Mouse (Mus musculus) CH12.LX (cell line): ENCODE measurements at regions not wholly inside any gene's neighbourhood (a gene's known extent, or its start where the extent isn't known, plus 50 kb on each side); places are given as distances from the start of the nearest gene placed in this dataset.

Experiments used
- DNase-seq: peaks from one replicate; pipeline ENCODE4 v3.0.0-alpha.2; 2013; ENCODE audit errors: extremely low read depth
- H3K27ac ChIP-seq: 2 replicates; pipeline ENCODE4 v1.5.1; 2012; ENCODE audit warnings: low read depth, mild to moderate bottlenecking, control low read depth, moderate library complexity; ENCODE audit not compliant: insufficient read depth
- H3K27me3 ChIP-seq: replicated peaks from 2 replicates; pipeline ENCODE3; 2012; ENCODE audit warnings: inconsistent platforms
- H3K36me3 ChIP-seq, 2 experiments: replicated peaks in 1 of 2; 2 replicates each; pipeline versions ENCODE3 to v1.6.1; 2012; ENCODE audit warnings: inconsistent platforms in 1 of 2, low read length in 1 of 2, mild to moderate bottlenecking in 1 of 2, mixed read lengths in 1 of 2, moderate library complexity in 1 of 2; ENCODE audit not compliant: control insufficient read depth in 1 of 2, insufficient read depth in 1 of 2
- H3K4me1 ChIP-seq, 2 experiments: 2 replicates each; pipeline ENCODE4 v1.6.1; 2012; ENCODE audit warnings: inconsistent platforms in 1 of 2, moderate library complexity in 1 of 2; ENCODE audit not compliant: insufficient read depth in 2 of 2, control insufficient read depth in 1 of 2
- H3K4me2 ChIP-seq: 2 replicates; pipeline ENCODE4 v1.6.1; 2012; ENCODE audit warnings: low read depth, mild to moderate bottlenecking, control low read depth; ENCODE audit not compliant: poor library complexity, insufficient read depth, severe bottlenecking
- H3K4me3 ChIP-seq, 3 experiments: fragments of 150-350 bp in 1 of 3; sonication (generic) in 1 of 3; replicated peaks in 1 of 3; 2 replicates each; pipeline versions ENCODE3 to v1.5.1; 2011 to 2012; ENCODE audit warnings: low read depth in 2 of 3, low read length in 2 of 3, mild to moderate bottlenecking in 2 of 3, moderate library complexity in 2 of 3, control low read depth in 1 of 3, improper control_type of control experiment in 1 of 3, inconsistent platforms in 1 of 3, mixed read lengths in 1 of 3; ENCODE audit not compliant: poor library complexity in 1 of 3
- H3K79me2 ChIP-seq: replicated peaks from 2 replicates; pipeline ENCODE4 v1.6.1; 2012; ENCODE audit warnings: mild to moderate bottlenecking, moderate library complexity; ENCODE audit not compliant: control insufficient read depth, poor library complexity, insufficient read depth, severe bottlenecking; ENCODE audit errors: extremely low read depth
- H3K9ac ChIP-seq: 2 replicates; pipeline ENCODE4 v1.6.1; 2012; ENCODE audit warnings: low read depth, mild to moderate bottlenecking, control low read depth, moderate library complexity; ENCODE audit not compliant: insufficient read depth
- H3K9me3 ChIP-seq: replicated peaks from 2 replicates; pipeline ENCODE3; 2012; ENCODE audit warnings: low read length, inconsistent platforms, mixed read lengths
- CTCF ChIP-seq, 2 experiments: IDR thresholded peaks in 1 of 2; conservative IDR thresholded peaks in 1 of 2; 2 replicates each; pipeline ENCODE4 v1.5.1; 2011 to 2012; ENCODE audit warnings: low read depth in 2 of 2, low read length in 2 of 2, improper control_type of control experiment in 1 of 2, inconsistent platforms in 1 of 2, mild to moderate bottlenecking in 1 of 2, moderate library complexity in 1 of 2
- IRF4 ChIP-seq: IDR thresholded peaks from 2 replicates; pipeline ENCODE4 v1.6.1; 2014; ENCODE audit warnings: low read depth, mild to moderate bottlenecking, inconsistent platforms, low read length, improper control_type of control experiment
- JUND ChIP-seq: conservative IDR thresholded peaks from 2 replicates; pipeline ENCODE4 v1.6.1; 2011; ENCODE audit warnings: low read depth, low read length, improper control_type of control experiment
- MAFK ChIP-seq: IDR thresholded peaks from 2 replicates; pipeline ENCODE4 v1.6.1; 2011; ENCODE audit warnings: low read length, improper control_type of control experiment; ENCODE audit not compliant: insufficient replicate concordance
- MAX ChIP-seq: IDR thresholded peaks from 2 replicates; pipeline ENCODE4 v1.6.1; 2011; ENCODE audit warnings: low read length, improper control_type of control experiment
- MEF2A ChIP-seq: IDR thresholded peaks from 2 replicates; pipeline ENCODE4 v1.6.1; 2014; ENCODE audit warnings: low read depth, mild to moderate bottlenecking, inconsistent platforms, low read length, improper control_type of control experiment, borderline replicate concordance
- POLR2A ChIP-seq: IDR thresholded peaks from 2 replicates; pipeline ENCODE4 v1.6.1; 2011; ENCODE audit warnings: low read depth, mild to moderate bottlenecking, improper control_type of control experiment, low read length
- SIN3A ChIP-seq: IDR thresholded peaks from 2 replicates; pipeline ENCODE4 v1.6.1; 2012; ENCODE audit warnings: low read length, improper control_type of control experiment, inconsistent platforms
- SMC3 ChIP-seq: IDR thresholded peaks from 2 replicates; pipeline ENCODE4 v1.6.1; 2011; ENCODE audit warnings: low read depth, low read length, improper control_type of control experiment
- TBP ChIP-seq: conservative IDR thresholded peaks from 2 replicates; pipeline ENCODE4 v1.6.1; 2011; ENCODE audit warnings: low read depth, low read length, improper control_type of control experiment
- TCF12 ChIP-seq: IDR thresholded peaks from 2 replicates; pipeline ENCODE4 v1.6.1; 2014; ENCODE audit warnings: low read depth, mild to moderate bottlenecking, inconsistent platforms, low read length, improper control_type of control experiment
- UBTF ChIP-seq: IDR thresholded peaks from 2 replicates; pipeline ENCODE4 v1.6.1; 2012; ENCODE audit warnings: low read depth, mild to moderate bottlenecking, inconsistent platforms, low read length, improper control_type of control experiment, moderate library complexity
- ZNF384 ChIP-seq: IDR thresholded peaks from 2 replicates; pipeline ENCODE4 v1.6.1; 2012; ENCODE audit warnings: low read depth, low read length, improper control_type of control experiment, inconsistent platforms
- dilution Hi-C: fragments of 300-500 bp; cut with MboI; formaldehyde crosslinking; loops from 2 replicates; pipeline ENCODE4 v1.14.3; 2020; ENCODE audit warnings: low sequenced_read_pairs; ENCODE audit not compliant: extremely low pct_unique_long_range_greater_than_20kb, extremely low pct_ligation_motif_present
- in situ Hi-C: fragments of 300-500 bp; cut with MboI; formaldehyde crosslinking; loops from 3 replicates; pipeline ENCODE4 v1.14.3; 2019; ENCODE audit warnings: low sequenced_read_pairs, low pct_ligation_motif_present, low pct_unique_long_range_greater_than_20kb, mixed read lengths

GRCm38 (mm10) chr2:115338178-115338577, 243.3 kb upstream of the BC052040 start:
- Histone ChIP-seq H3K27ac (no peak overlapping the region), H3K9me3 (no peaks in the 10 kb centered on the region), H3K4me1 (no peaks in the 10 kb centered on the region), H3K27me3 (no peaks in the 10 kb centered on the region), H3K36me3 (no peaks in the 10 kb centered on the region), H3K4me3 (no peak overlapping the region), H3K79me2 (no peaks in the 10 kb centered on the region), H3K9ac (no peak overlapping the region), H3K4me2 (no peak overlapping the region)
- DNase-seq = no peak
- in situ Hi-C loops = no loop called here
- dilution Hi-C loops = no loop called here
- TF ChIP-seq POLR2A = no peak

- H3K36me3 ChIP-seq = no peaks in the 10 kb centered on the region
Measured at GRCm38 (mm10) chr2:115339034-115339433, 242.5 kb upstream of the BC052040 start.

GRCm38 (mm10) chr2:115342360-115342759, 239.2 kb upstream of the BC052040 start:
- Histone ChIP-seq H3K4me2 (no peak overlapping the region), H3K9me3 (no peaks in the 10 kb centered on the region), H3K9ac (no peak overlapping the region), H3K4me1 (no peaks in the 10 kb centered on the region), H3K79me2 (no peaks in the 10 kb centered on the region), H3K27ac (no peak overlapping the region)
- in situ Hi-C loops = no loop called here
- dilution Hi-C loops = no loop called here
- no peak for TF ChIP-seq MEF2A
- TF ChIP-seq MAFK = no peak
- no peak for TF ChIP-seq ZNF384
- TF ChIP-seq CTCF (conservative IDR thresholded peaks at IDR 0.05 in 1 of 2, IDR thresholded peaks at IDR 0.05 in 1 of 2; ENCODE audit: low read depth in 2 of 2, low read length in 2 of 2) = no peak
- no peak for TF ChIP-seq TCF12
- no peak for TF ChIP-seq TBP
- TF ChIP-seq SMC3 = no peak
- no peak for TF ChIP-seq SIN3A
- no peak for TF ChIP-seq UBTF
- TF ChIP-seq, all 38 proteins: peak for 0
- H3K36me3 ChIP-seq = no peaks in the 10 kb centered on the region
- H3K4me3 ChIP-seq = no peak overlapping the region
- H3K27me3 ChIP-seq = no peaks in the 10 kb centered on the region
- DNase-seq = no peak

More at GRCm38 (mm10) chr2:115339034-115339433, 242.5 kb upstream of the BC052040 start:
- H3K9ac ChIP-seq = no peak overlapping the region
- in situ Hi-C loops = no loop called here
- dilution Hi-C loops = no loop called here
- no peaks in the 10 kb centered on the region for H3K9me3 ChIP-seq
- TF ChIP-seq MAX (no peak), IRF4 (no peak), JUND (no peak)
- H3K4me3 ChIP-seq = no peak overlapping the region
- DNase-seq = no peak
- no peak overlapping the region for H3K4me2 ChIP-seq
- no peaks in the 10 kb centered on the region for H3K4me1 ChIP-seq
- no peak overlapping the region for H3K27ac ChIP-seq
- no peaks in the 10 kb centered on the region for H3K79me2 ChIP-seq
- H3K27me3 ChIP-seq = no peaks in the 10 kb centered on the region
